Mouse (Mus musculus): ENCODE results near the gene Acot8.

Gene Acot8

DNA sequence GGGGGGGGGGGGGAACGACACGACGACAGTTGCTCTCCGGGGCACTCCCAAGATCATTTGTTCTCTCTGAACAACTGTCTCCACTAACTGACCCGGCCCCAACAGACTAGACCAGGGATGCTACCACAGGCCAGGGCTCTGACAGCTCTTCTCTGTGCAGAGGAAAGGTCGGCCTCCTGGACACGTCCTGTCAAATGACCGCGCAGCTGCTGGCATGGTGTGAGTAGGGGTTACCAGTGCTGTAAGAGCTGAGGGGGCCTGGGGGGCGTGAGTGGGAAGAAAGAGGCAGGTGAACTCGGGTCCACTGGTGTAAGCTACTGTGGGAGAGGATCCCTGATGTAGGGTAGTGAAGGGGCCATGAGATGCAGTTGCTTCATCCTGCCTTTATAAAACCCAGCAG lies 46.8 kb downstream of the Acot8 start:
- DNase-seq (ENCODE audit: low spot score): no peak

DNA sequence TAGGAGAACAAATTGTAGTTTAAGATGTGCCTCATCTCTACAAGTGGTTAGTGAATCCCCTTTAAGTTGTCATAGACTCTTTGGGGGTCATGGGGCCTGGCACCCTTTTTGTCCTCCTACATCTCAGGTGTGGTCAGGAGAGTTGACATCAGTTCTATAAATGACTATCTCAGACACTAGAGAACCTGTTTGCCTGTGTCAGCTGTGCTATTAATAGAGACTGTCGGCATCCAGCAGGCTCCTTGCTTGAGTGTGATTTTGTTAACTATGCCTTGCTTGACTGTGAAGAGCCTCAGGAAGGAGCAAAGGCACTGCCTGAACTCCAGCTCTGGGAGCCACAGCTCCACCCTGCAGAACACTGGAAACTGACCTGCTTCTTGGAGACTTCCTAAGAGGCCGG lies 49.9 kb downstream of the Acot8 start:
- DNase-seq (ENCODE audit: low spot score): no peak

DNA sequence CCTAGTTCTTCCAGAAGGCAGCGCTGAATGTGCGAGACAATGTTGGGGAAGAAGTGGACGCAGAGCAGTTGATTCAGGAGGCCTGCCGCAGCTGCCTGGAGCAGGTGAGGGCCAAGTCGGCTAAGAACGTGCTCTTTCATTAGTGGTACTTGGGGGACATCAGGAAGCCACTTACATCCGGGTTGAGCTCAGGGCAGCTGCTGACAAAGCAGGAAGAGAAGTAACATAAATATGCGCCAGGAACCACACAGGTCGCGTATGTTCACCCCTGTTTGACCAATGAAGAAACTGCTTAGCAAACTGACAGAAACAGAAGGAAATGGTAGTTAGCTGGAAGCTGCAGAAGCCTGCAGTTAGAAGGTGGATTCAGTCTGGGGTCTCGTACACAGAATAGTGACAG lies 50.6 kb downstream of the Acot8 start:
- no peak for DNase-seq (ENCODE audit: low spot score)

DNA sequence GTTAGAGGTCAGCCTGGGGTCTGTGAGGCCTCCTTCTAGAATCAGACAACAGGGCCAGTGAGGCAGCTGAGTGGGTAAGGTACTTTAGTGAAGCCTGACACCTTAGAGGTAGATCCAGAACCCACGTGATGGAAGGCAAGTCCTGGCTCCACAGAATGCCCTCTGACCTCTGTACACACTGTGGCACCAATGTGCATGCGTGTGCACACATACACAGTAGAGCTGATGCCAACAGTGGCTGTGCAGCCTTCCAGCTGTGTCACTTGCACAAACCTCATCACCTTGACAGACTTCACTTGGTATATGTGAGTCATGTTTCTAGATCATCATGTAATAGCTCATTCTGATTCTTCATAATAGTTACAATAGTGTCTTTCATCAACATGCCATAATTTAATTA lies 52.2 kb downstream of the Acot8 start:
- DNase-seq (ENCODE audit: low spot score): no peak

DNA sequence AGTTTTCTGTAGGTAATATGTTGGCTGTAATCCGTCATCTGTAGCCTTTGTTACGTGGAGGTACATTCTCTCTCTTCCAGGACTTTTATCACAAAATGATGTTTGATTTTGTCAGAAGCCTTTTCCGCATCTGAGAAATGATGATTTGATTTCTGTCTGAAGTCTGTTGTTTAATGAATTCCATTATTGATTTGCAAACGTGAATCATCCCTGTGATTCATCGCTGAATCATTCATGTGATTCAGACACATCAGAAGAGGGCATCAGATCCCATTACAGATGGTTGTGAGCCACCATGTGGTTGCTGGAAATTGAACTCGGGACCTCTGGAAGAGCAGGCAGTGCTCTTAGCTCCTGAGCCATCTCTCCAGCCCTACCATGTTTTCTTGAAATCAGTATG lies 55.7 kb downstream of the Acot8 start:
- DNase-seq (ENCODE audit: low spot score): no peak

DNA sequence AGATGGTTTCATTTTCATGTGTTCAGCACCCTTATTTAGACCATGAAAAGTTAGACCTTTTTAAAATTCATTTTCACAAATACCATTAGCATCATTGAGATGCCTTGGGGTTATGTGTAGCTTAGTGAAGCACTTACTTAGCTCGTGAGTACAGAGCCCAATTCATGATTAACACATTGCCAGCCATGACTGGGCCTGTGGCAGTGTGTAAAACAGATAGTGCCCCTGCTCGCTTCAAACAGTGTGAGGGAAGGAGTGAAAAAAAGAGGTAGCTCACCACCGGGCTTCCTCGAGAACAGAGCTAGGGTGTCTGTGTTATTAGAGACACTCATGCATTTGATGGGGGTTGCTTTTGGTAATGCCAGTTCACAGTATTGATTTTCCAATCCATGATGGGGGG lies 56.5 kb downstream of the Acot8 start:
- no peak for DNase-seq (ENCODE audit: low spot score)

DNA sequence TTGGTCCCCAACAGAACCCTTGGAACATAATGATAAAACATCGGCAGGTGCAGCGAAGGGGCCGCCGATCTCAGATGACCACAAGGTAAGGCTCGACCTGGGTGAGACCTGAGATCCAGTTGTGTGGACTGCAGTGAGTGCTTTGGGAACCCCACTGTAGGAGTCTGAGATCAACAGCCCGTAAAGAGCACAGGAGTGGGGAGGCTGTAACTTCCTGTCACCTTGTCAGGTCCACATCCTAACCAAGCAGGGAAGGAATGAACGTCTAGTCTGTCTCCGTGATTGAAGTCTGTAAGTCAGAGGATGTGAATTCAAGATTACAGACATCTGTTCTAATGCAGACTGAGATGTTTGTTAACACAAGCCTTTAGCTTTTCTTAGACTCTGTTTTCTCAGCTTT lies 58.0 kb downstream of the Acot8 start:
- DNase-seq (ENCODE audit: low spot score): no peak

DNA sequence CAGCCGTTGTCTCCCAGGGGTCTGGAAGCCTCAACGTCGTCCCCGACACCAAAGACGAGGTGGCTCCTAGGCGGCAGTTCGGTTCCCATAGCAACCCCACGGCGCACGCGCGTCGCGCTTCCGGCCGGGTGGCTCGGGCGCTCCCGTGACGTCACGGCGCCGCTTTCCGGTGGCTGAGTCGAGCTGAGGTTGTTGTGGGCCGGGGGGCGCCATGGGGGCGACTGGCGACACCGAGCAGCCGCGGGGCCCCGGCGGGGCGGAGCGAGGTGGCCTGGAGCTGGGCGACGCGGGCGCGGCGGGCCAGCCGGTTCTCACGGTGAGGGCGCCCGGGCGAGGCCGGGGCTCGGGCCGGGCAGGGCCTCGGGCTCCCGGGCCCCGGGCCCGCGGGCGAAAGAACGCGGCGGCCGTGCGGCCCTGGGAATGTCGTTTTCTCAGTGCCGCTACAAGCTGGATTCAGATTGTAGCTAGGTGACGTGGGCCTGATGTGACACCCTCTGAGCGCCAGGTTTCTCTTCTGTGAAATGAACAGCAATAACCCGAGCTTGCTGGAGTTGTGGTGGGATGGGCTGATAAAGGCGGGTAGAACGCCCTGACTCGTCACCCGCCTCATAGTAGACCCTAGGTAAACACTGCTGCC lies 58.7 kb downstream of the Acot8 start, which contains the start of the genes Wfdc3 and Dnttip1:
TSS of gene Wfdc3 (minus strand) at position 89 of the 637 bp plus-strand sequence.
TSS of gene Dnttip1 (plus strand) at position 141 of the 637 bp plus-strand sequence.
- peak; percentile 89 for DNase-seq (ENCODE audit: low spot score)

DNA sequence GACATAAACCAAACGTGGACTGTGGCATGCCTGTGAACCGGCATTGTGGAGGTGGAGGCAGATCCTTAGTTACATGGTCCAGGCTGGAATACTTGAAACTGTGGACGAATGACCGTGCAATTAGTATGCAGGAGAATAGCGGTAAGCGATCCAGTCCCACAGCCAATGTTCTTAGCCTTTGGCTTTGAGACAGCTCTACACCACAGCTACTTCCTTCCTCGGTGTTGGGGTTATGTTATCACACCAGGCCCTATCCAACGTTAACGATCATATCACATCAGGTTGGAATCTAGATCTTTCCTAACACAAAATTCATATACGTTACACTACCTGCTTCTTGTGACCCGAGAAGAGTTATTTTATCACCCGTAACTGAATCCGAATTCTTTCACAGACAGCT lies 59.7 kb downstream of the Acot8 start:
- no peak for DNase-seq (ENCODE audit: low spot score)
